Mouse (Mus musculus) forebrain, embryonic 15.5 days (tissue): ENCODE results near the gene Fads1. TPM values are rescaled to one million over a fixed set of nuclear protein-coding genes. Genes with fewer than 3 reads are reported as not detected.

Source experiments
- ATAC-seq: fragments of 200-750 bp; cut with Nextera tagmentation; replicated peaks from 2 replicates; pipeline ENCODE4 v1.8.0; 2017; ENCODE audit warnings: mild to moderate bottlenecking, moderate TSS enrichment, moderate library complexity
- H3K27ac ChIP-seq: fragments of 300-500 bp; sonication (generic); replicated peaks from 2 replicates; pipeline ENCODE4 v1.5.1; 2015; ENCODE audit warnings: mild to moderate bottlenecking, inconsistent platforms
- H3K27me3 ChIP-seq: fragments of 300-500 bp; sonication (generic); 2 replicates; pipeline ENCODE4 v1.6.1; 2015; ENCODE audit warnings: inconsistent platforms
- H3K36me3 ChIP-seq: fragments of 300-500 bp; sonication (generic); 2 replicates; pipeline ENCODE4 v1.6.1; 2015; ENCODE audit warnings: mild to moderate bottlenecking, inconsistent platforms
- H3K4me1 ChIP-seq: fragments of 300-500 bp; sonication (generic); 2 replicates; pipeline ENCODE4 v1.6.1; 2015; ENCODE audit warnings: inconsistent platforms
- H3K4me2 ChIP-seq: fragments of 300-500 bp; sonication (generic); replicated peaks from 2 replicates; pipeline ENCODE4 v1.6.1; 2015; ENCODE audit warnings: mild to moderate bottlenecking, inconsistent platforms
- H3K4me3 ChIP-seq: fragments of 300-500 bp; sonication (generic); 2 replicates; pipeline ENCODE4 v1.5.1; 2015; ENCODE audit warnings: mild to moderate bottlenecking, inconsistent platforms
- H3K9ac ChIP-seq: fragments of 300-500 bp; sonication (generic); replicated peaks from 2 replicates; pipeline ENCODE4 v1.6.1; 2015; ENCODE audit warnings: mild to moderate bottlenecking, inconsistent platforms
- H3K9me3 ChIP-seq: fragments of 300-500 bp; sonication (generic); 2 replicates; pipeline ENCODE4 v1.6.1; 2016; ENCODE audit warnings: inconsistent platforms
- WGBS: fragments of 180-500 bp; shearing (Covaris S2); methylation state at CpG from one replicate; pipeline ENCODE4 v1.1.7; 2015; ENCODE audit warnings: mixed read lengths; 5-methylcytosine and 5-hydroxymethylcytosine counted together
- polyA plus RNA-seq: library from polyadenylated mRNA; unstranded; fragments of >200 nt; fragmentation: Nextera tagmentation; extraction: Ambion mirVana; gene quantifications from 2 replicates; pipeline ENCODE4 v1.2.1, GENCODE M21; 2015

Gene Fads1
- polyA plus RNA-seq, 1 experiment from 2014 or later = 166 TPM

GRCm38 (mm10) chr19:10219593-10219992, 36.9 kb downstream of the Fads1 start:
- no peak overlapping the region for H3K4me2 ChIP-seq
- no peak overlapping the region for H3K9ac ChIP-seq
- 84% methylated on average over 6 of the region's 6 CpGs for WGBS
- no peaks in the 10 kb centered on the region for H3K9me3 ChIP-seq
- no peak overlapping the region for H3K27ac ChIP-seq
- no peaks in the 10 kb centered on the region for H3K4me1 ChIP-seq
- no peaks in the 10 kb centered on the region for H3K27me3 ChIP-seq
- ATAC-seq = no peak
- H3K36me3 ChIP-seq = no peaks in the 10 kb centered on the region
- H3K4me3 ChIP-seq = no peak overlapping the region

- Histone ChIP-seq H3K9ac (no peak overlapping the region), H3K4me2 (no peak overlapping the region), H3K36me3 (no peaks in the 10 kb centered on the region), H3K4me1 (no peaks in the 10 kb centered on the region), H3K27me3 (no peaks in the 10 kb centered on the region), H3K27ac (no peak overlapping the region), H3K4me3 (no peak overlapping the region), H3K9me3 (no peaks in the 10 kb centered on the region)
- ATAC-seq = no peak
- WGBS = 71% methylated on average over 4 of the region's 4 CpGs
These were observed 38.9 kb downstream of the Fads1 start for GRCm38 (mm10) chr19:10221585-10221984.

GRCm38 (mm10) chr19:10222656-10223055, 40.0 kb downstream of the Fads1 start:
- H3K4me3 ChIP-seq = no peak overlapping the region
- 52% methylated on average over 8 of the region's 8 CpGs for WGBS
- no peak for ATAC-seq

GRCm38 (mm10) chr19:10223561-10223960, 40.9 kb downstream of the Fads1 start:
- ATAC-seq = no peak
- no peak overlapping the region for H3K27ac ChIP-seq
- H3K4me3 ChIP-seq = no peak overlapping the region
- H3K36me3 ChIP-seq = no peaks in the 10 kb centered on the region
- no peaks in the 10 kb centered on the region for H3K4me1 ChIP-seq
- no peak overlapping the region for H3K4me2 ChIP-seq
- no peak overlapping the region for H3K9ac ChIP-seq
- no peaks in the 10 kb centered on the region for H3K9me3 ChIP-seq
- no peaks in the 10 kb centered on the region for H3K27me3 ChIP-seq
- 76% methylated on average over 4 of the region's 4 CpGs for WGBS

More at GRCm38 (mm10) chr19:10222656-10223055, 40.0 kb downstream of the Fads1 start:
- no peak overlapping the region for H3K9ac ChIP-seq
- H3K4me2 ChIP-seq = no peak overlapping the region
- H3K27ac ChIP-seq = no peak overlapping the region
- H3K9me3 ChIP-seq = no peaks in the 10 kb centered on the region
- no peaks in the 10 kb centered on the region for H3K36me3 ChIP-seq
- H3K27me3 ChIP-seq = no peaks in the 10 kb centered on the region
- no peaks in the 10 kb centered on the region for H3K4me1 ChIP-seq

- Histone ChIP-seq H3K4me1 (no peaks in the 10 kb centered on the region), H3K27me3 (no peaks in the 10 kb centered on the region), H3K27ac (no peak overlapping the region), H3K9ac (no peak overlapping the region), H3K36me3 (no peaks in the 10 kb centered on the region), H3K9me3 (no peaks in the 10 kb centered on the region), H3K4me2 (no peak overlapping the region), H3K4me3 (no peak overlapping the region)
- WGBS = 41% methylated on average over 21 of the region's 26 CpGs
- ATAC-seq = no peak
These were observed 42.2 kb downstream of the Fads1 start for GRCm38 (mm10) chr19:10224637-10225453.

GRCm38 (mm10) chr19:10225767-10226166, 43.1 kb downstream of the Fads1 start:
- Histone ChIP-seq H3K27me3 (no peaks in the 10 kb centered on the region), H3K4me3 (no peak overlapping the region), H3K27ac (no peak overlapping the region), H3K9me3 (no peaks in the 10 kb centered on the region), H3K4me1 (no peaks in the 10 kb centered on the region), H3K9ac (no peak overlapping the region), H3K36me3 (no peaks in the 10 kb centered on the region), H3K4me2 (no peak overlapping the region)
- WGBS = 92% methylated on average over 4 of the region's 4 CpGs
- ATAC-seq = no peak

GRCm38 (mm10) chr19:10231016-10231415, 48.3 kb downstream of the Fads1 start:
- H3K36me3 ChIP-seq = no peaks in the 10 kb centered on the region
- no peaks in the 10 kb centered on the region for H3K4me1 ChIP-seq
- ATAC-seq = no peak
- H3K9me3 ChIP-seq = no peaks in the 10 kb centered on the region
- WGBS = 11% methylated on average over 7 of the region's 7 CpGs
- no peak overlapping the region for H3K4me3 ChIP-seq
- H3K4me2 ChIP-seq = no peak overlapping the region
- H3K27ac ChIP-seq = no peak overlapping the region
- no peaks in the 10 kb centered on the region for H3K27me3 ChIP-seq
- H3K9ac ChIP-seq = no peak overlapping the region

- ATAC-seq = no peak
These were observed 49.2 kb downstream of the Fads1 start for GRCm38 (mm10) chr19:10231871-10232270.

GRCm38 (mm10) chr19:10232327-10233017, 49.8 kb downstream of the Fads1 start:
- no peaks in the 10 kb centered on the region for H3K36me3 ChIP-seq
- no peaks in the 10 kb centered on the region for H3K4me1 ChIP-seq
- H3K4me2 ChIP-seq = no peak overlapping the region
- no peak overlapping the region for H3K27ac ChIP-seq
- H3K9me3 ChIP-seq = no peaks in the 10 kb centered on the region
- no peak overlapping the region for H3K9ac ChIP-seq
- H3K27me3 ChIP-seq = no peaks in the 10 kb centered on the region
- H3K4me3 ChIP-seq = no peak overlapping the region
- 34% methylated on average over 9 of the region's 9 CpGs for WGBS
- ATAC-seq = no peak

More at GRCm38 (mm10) chr19:10231871-10232270, 49.2 kb downstream of the Fads1 start:
- Histone ChIP-seq H3K9ac (no peak overlapping the region), H3K27ac (no peak overlapping the region), H3K4me1 (no peaks in the 10 kb centered on the region), H3K4me2 (no peak overlapping the region), H3K27me3 (no peaks in the 10 kb centered on the region), H3K9me3 (no peaks in the 10 kb centered on the region), H3K36me3 (no peaks in the 10 kb centered on the region), H3K4me3 (no peak overlapping the region)
- WGBS = 15% methylated on average over 5 of the region's 5 CpGs

- Histone ChIP-seq H3K9me3 (no peaks in the 10 kb centered on the region), H3K36me3 (no peaks in the 10 kb centered on the region), H3K27me3 (peaks cover 17% of the 10 kb centered on the region), H3K4me1 (peaks cover 9% of the 10 kb centered on the region; the same call in 1 of the 2 replicates), H3K4me3 (no peak overlapping the region), H3K4me2 (no peak overlapping the region), H3K27ac (no peak overlapping the region), H3K9ac (no peak overlapping the region)
- ATAC-seq = no peak
- WGBS = 89% methylated on average over 9 of the region's 9 CpGs
These were observed 53.3 kb downstream of the Fads1 start for GRCm38 (mm10) chr19:10235784-10236565.

- 62% methylated on average over 3 of the region's 3 CpGs for WGBS
- Histone ChIP-seq H3K4me3 (no peak overlapping the region), H3K9me3 (no peaks in the 10 kb centered on the region), H3K4me2 (no peak overlapping the region), H3K27ac (no peak overlapping the region), H3K36me3 (no peaks in the 10 kb centered on the region), H3K9ac (no peak overlapping the region), H3K27me3 (peaks cover 17% of the 10 kb centered on the region), H3K4me1 (peaks cover 9% of the 10 kb centered on the region; the same call in 1 of the 2 replicates)
- no peak for ATAC-seq
These were observed 55.8 kb downstream of the Fads1 start for GRCm38 (mm10) chr19:10238477-10238876.

GRCm38 (mm10) chr19:10239419-10239818, 56.7 kb downstream of the Fads1 start:
- Histone ChIP-seq H3K36me3 (no peaks in the 10 kb centered on the region), H3K9ac (no peak overlapping the region), H3K4me2 (no peak overlapping the region), H3K4me3 (no peak overlapping the region), H3K4me1 (peaks cover 9% of the 10 kb centered on the region; the same call in 1 of the 2 replicates), H3K9me3 (no peaks in the 10 kb centered on the region), H3K27me3 (peaks cover 17% of the 10 kb centered on the region), H3K27ac (no peak overlapping the region)
- ATAC-seq = no peak
- 48% methylated on average over 2 of the region's 2 CpGs for WGBS
